Mouse (Mus musculus) lung, adult 2 months (tissue): Measurements from ENCODE around the gene Iqgap3.

Experiments
- CTCF ChIP-seq: fragments of 200-500 bp; IDR thresholded peaks from 2 replicates; pipeline ENCODE4 v1.5.1; 2011; ENCODE audit warnings: mild to moderate bottlenecking, low read length, control low read depth; ENCODE audit not compliant: insufficient read depth
- POLR2A ChIP-seq: fragments of 200-500 bp; IDR thresholded peaks from 2 replicates; pipeline ENCODE4 v1.6.1; 2011; ENCODE audit warnings: low read depth, mild to moderate bottlenecking, control low read depth, low read length, borderline replicate concordance; ENCODE audit errors: extremely low read depth

DNA sequence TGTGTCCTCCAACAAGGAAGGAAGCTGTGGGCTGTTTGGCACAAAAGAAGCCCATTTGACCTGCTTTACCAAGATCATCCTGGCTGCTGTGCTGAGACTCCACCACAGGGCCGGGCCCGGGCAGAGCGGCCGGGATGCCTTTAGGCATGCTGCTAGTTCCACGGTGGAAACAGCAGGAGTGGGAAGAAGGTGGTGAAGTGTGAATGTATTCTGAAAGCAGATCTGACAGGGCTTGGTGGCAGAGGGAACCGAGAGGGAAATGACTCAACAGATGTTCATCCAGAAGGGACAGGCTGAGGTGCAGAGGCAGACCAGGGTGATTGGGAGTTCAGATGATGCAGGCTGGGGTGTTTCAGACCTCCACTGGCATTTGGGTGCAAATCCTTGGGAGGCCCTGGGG lies 15.9 kb downstream of the Iqgap3 start:
- TF ChIP-seq CTCF (no peak), POLR2A (no peak)
